Mouse (Mus musculus) adrenal gland, adult (tissue): ENCODE data around the gene Fmo5.

Experiments used
- DNase-seq, 2 experiments: peaks; one replicate each; pipeline ENCODE4 v3.0.0; 2022 to 2023; ENCODE audit warnings: low spot score in 1 of 2; ENCODE audit not compliant: inconsistent age in 2 of 2

Fmo5 gene

GRCm38 (mm10) chr3:97631258-97631860 lies 2.8 kb downstream of the Fmo5 start:
- no peak for DNase-seq

GRCm38 (mm10) chr3:97633456-97633855 lies 4.9 kb downstream of the Fmo5 start:
- DNase-seq, result no peak

- DNase-seq, result peak in 1 of 2 experiments; percentile 60
These were observed 5.7 kb downstream of the Fmo5 start for GRCm38 (mm10) chr3:97634288-97634761.

GRCm38 (mm10) chr3:97641396-97641795 lies 12.8 kb downstream of the Fmo5 start:
- DNase-seq, result no peak

GRCm38 (mm10) chr3:97642001-97642400 lies 13.4 kb downstream of the Fmo5 start:
- no peak for DNase-seq

- peak in 1 of 2 experiments; percentile 38 for DNase-seq
These were observed 19.9 kb downstream of the Fmo5 start for GRCm38 (mm10) chr3:97648518-97648917.

- DNase-seq, result no peak
These were observed 20.4 kb downstream of the Fmo5 start for GRCm38 (mm10) chr3:97649022-97649421.

- no peak for DNase-seq
These were observed 20.9 kb downstream of the Fmo5 start for GRCm38 (mm10) chr3:97649469-97649868.

GRCm38 (mm10) chr3:97651604-97652003 lies 23.0 kb downstream of the Fmo5 start:
- no peak for DNase-seq

GRCm38 (mm10) chr3:97653781-97654180 lies 25.2 kb downstream of the Fmo5 start:
- DNase-seq, result no peak

- DNase-seq, result peak in 1 of 2 experiments; percentile 45
These were observed 26.3 kb downstream of the Fmo5 start for GRCm38 (mm10) chr3:97654901-97655300.

GRCm38 (mm10) chr3:97657655-97658411 lies 29.2 kb downstream of the Fmo5 start, which contains the start of gene Prkab2:
Gene Prkab2 (plus strand): TSS chr3:97658193.
- DNase-seq, result peak; percentile 99 to 100

GRCm38 (mm10) chr3:97658426-97659193 lies 30.0 kb downstream of the Fmo5 start:
- DNase-seq, result peak in 1 of 2 experiments; percentile 32

GRCm38 (mm10) chr3:97659746-97660145 lies 31.1 kb downstream of the Fmo5 start:
- DNase-seq, result peak; percentile 26 to 54

- peak in 1 of 2 experiments; percentile 51 for DNase-seq
These were observed 32.6 kb downstream of the Fmo5 start for GRCm38 (mm10) chr3:97661206-97661605.

GRCm38 (mm10) chr3:97665525-97665924 lies 36.9 kb downstream of the Fmo5 start:
- DNase-seq, result no peak

- DNase-seq, result no peak
These were observed 37.5 kb downstream of the Fmo5 start for GRCm38 (mm10) chr3:97666154-97666553.

GRCm38 (mm10) chr3:97667093-97667675 lies 38.6 kb downstream of the Fmo5 start:
- DNase-seq, result no peak

GRCm38 (mm10) chr3:97674644-97675110 lies 46.1 kb downstream of the Fmo5 start, which contains the start of gene Gm17651:
Gene Gm17651 (minus strand): TSS chr3:97674694.
- DNase-seq, result no peak

- no peak for DNase-seq
These were observed 47.5 kb downstream of the Fmo5 start for GRCm38 (mm10) chr3:97676126-97676525.

- no peak for DNase-seq
These were observed 49.8 kb downstream of the Fmo5 start for GRCm38 (mm10) chr3:97678416-97678815.
